Mouse (Mus musculus): ENCODE results near the gene Plbd2. TPM values are rescaled to one million over a fixed set of nuclear protein-coding genes. Genes with fewer than 3 reads are reported as not detected.

The Plbd2 gene
- polyA plus RNA-seq, 2 experiments = 4.3 to 10.3 TPM

DNA sequence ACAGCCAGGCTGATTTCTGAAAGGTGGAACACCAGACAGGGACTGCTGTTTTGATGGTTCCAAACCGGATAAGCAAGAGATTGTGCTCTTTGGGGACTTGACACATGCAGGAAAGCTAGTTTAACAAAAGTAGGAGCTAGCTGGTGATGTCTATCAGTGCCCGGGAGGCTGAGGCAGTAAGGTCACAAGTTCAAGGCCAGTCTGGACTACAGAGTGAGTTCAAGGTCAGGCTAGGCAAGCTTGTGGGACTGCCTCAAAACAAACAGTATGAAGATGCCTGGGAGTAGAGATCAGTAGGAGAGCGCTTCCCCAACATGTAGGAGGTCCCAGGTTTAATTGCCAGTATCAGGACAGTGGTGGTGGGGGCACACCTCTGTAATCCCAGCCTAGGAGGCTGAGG is 6.4 kb downstream of the Plbd2 start:
- no peaks in the 10 kb centered on the region for H3K27me3 ChIP-seq (ENCODE audit: control insufficient read depth, insufficient read depth, low read length)
- H3K9me3 ChIP-seq (ENCODE audit: control insufficient read depth, low read length) = no peaks in the 10 kb centered on the region
- TF ChIP-seq EP300 (IDR thresholded peaks at IDR 0.05; ENCODE audit: low read depth) (no peak), CTCF (IDR thresholded peaks at IDR 0.05; ENCODE audit: low read depth) (no peak)
- no peak overlapping the region for H3K4me3 ChIP-seq (ENCODE audit: insufficient read depth in 1 of 2, low read depth in 2 of 2, low read length in 2 of 2)
- no peak overlapping the region for H3K27ac ChIP-seq
- H3K9ac ChIP-seq (replicated peaks) = no peak overlapping the region
- peaks cover 0 to under 1% of the 10 kb centered on the region in 2 experiments; a peak in 1 of 4 replicates for H3K4me1 ChIP-seq (replicated peaks; ENCODE audit: control insufficient read depth in 2 of 2, insufficient read depth in 2 of 2, low read length in 1 of 2)
- 72% methylated on average over 3 of the region's 3 CpGs for WGBS (ENCODE audit: insufficient replicate concordance)
- H3K4me2 ChIP-seq (ENCODE audit: low read depth) = no peak overlapping the region
- no peak for DNase-seq (ENCODE audit: low read depth in 3 of 3, low spot score in 3 of 3)
- H3K36me3 ChIP-seq (replicated peaks; ENCODE audit: control insufficient read depth, insufficient read depth, low read depth) = no peaks in the 10 kb centered on the region
- no peak for ATAC-seq (ENCODE audit: insufficient read depth)

DNA sequence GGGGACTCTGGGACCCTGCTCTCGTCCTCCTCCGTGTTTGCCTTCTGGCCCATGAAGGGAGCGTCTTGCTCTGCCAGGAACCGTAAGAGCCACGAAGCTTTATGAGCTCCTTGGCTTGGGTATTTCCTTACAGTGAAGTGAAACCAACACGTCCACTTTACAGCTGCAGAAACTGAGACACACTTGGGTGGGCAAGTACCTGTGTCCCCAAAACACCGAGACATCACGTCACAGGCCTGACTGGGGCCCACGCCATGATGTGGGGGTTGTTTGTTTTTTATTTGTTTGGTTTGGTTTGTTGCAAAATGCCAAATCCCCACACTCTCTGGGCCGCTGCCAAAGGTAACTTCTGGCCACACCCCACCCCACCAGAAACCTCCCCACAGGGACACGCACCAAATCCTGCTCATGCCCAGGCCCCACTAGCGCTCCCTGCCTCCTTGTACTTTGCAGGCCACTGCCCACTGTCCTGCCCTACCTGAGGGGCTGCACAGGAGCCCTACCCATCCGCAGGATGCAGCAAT is 7.7 kb downstream of the Plbd2 start:
- ATAC-seq (ENCODE audit: insufficient read depth) (no peak), DNase-seq (ENCODE audit: low read depth in 3 of 3, low spot score in 3 of 3) (no peak)
- TF ChIP-seq EP300 (IDR thresholded peaks at IDR 0.05; ENCODE audit: low read depth) (no peak), CTCF (IDR thresholded peaks at IDR 0.05; ENCODE audit: low read depth) (no peak)
- Histone ChIP-seq H3K27ac (no peak overlapping the region), H3K27me3 (ENCODE audit: control insufficient read depth, insufficient read depth, low read length) (no peaks in the 10 kb centered on the region), H3K36me3 (replicated peaks; ENCODE audit: control insufficient read depth, insufficient read depth, low read depth) (no peaks in the 10 kb centered on the region), H3K4me2 (ENCODE audit: low read depth) (no peak overlapping the region), H3K9me3 (ENCODE audit: control insufficient read depth, low read length) (no peaks in the 10 kb centered on the region), H3K4me3 (ENCODE audit: insufficient read depth in 1 of 2, low read depth in 2 of 2, low read length in 2 of 2) (no peak overlapping the region), H3K4me1 (replicated peaks; ENCODE audit: control insufficient read depth in 2 of 2, insufficient read depth in 2 of 2, low read length in 1 of 2) (no peaks in the 10 kb centered on the region), H3K9ac (replicated peaks) (no peak overlapping the region)
- 81% methylated on average over 13 of the region's 13 CpGs for WGBS (ENCODE audit: insufficient replicate concordance)

- Histone ChIP-seq H3K4me2 (ENCODE audit: low read depth) (no peak overlapping the region), H3K36me3 (replicated peaks; ENCODE audit: control insufficient read depth, insufficient read depth, low read depth) (no peaks in the 10 kb centered on the region), H3K27ac (no peak overlapping the region), H3K9me3 (ENCODE audit: control insufficient read depth, low read length) (no peaks in the 10 kb centered on the region), H3K9ac (replicated peaks) (no peak overlapping the region), H3K4me3 (ENCODE audit: insufficient read depth in 1 of 2, low read depth in 2 of 2, low read length in 2 of 2) (no peak overlapping the region), H3K27me3 (ENCODE audit: control insufficient read depth, insufficient read depth, low read length) (no peaks in the 10 kb centered on the region), H3K4me1 (replicated peaks; ENCODE audit: control insufficient read depth in 2 of 2, insufficient read depth in 2 of 2, low read length in 1 of 2) (no peaks in the 10 kb centered on the region)
- no peak for TF ChIP-seq EP300 (IDR thresholded peaks at IDR 0.05; ENCODE audit: low read depth)
- no peak for TF ChIP-seq CTCF (IDR thresholded peaks at IDR 0.05; ENCODE audit: low read depth)
- ATAC-seq (ENCODE audit: insufficient read depth) (no peak), DNase-seq (ENCODE audit: low read depth in 3 of 3, low spot score in 3 of 3) (no peak)
- WGBS (ENCODE audit: insufficient replicate concordance) = 68% methylated on average over 10 of the region's 10 CpGs
Measured at GRCm38 (mm10) chr5:120495064-120495702, 8.2 kb downstream of the Plbd2 start.

GRCm38 (mm10) chr5:120493873-120494395 is 9.5 kb downstream of the Plbd2 start:
- DNase-seq (ENCODE audit: low read depth in 3 of 3, low spot score in 3 of 3) (no peak), ATAC-seq (ENCODE audit: insufficient read depth) (no peak)
- Histone ChIP-seq H3K9me3 (ENCODE audit: control insufficient read depth, low read length) (no peaks in the 10 kb centered on the region), H3K27ac (no peak overlapping the region), H3K36me3 (replicated peaks; ENCODE audit: control insufficient read depth, insufficient read depth, low read depth) (no peaks in the 10 kb centered on the region), H3K9ac (replicated peaks) (no peak overlapping the region), H3K4me2 (ENCODE audit: low read depth) (no peak overlapping the region), H3K4me3 (ENCODE audit: insufficient read depth in 1 of 2, low read depth in 2 of 2, low read length in 2 of 2) (no peak overlapping the region), H3K27me3 (ENCODE audit: control insufficient read depth, insufficient read depth, low read length) (no peaks in the 10 kb centered on the region), H3K4me1 (replicated peaks; ENCODE audit: control insufficient read depth in 2 of 2, insufficient read depth in 2 of 2, low read length in 1 of 2) (no peaks in the 10 kb centered on the region)
- TF ChIP-seq EP300 (IDR thresholded peaks at IDR 0.05; ENCODE audit: low read depth) (no peak), CTCF (IDR thresholded peaks at IDR 0.05; ENCODE audit: low read depth) (no peak)
- 80% methylated on average over 9 of the region's 9 CpGs for WGBS (ENCODE audit: insufficient replicate concordance)

- TF ChIP-seq CTCF (IDR thresholded peaks at IDR 0.05; ENCODE audit: low read depth) = no peak
- TF ChIP-seq EP300 (IDR thresholded peaks at IDR 0.05; ENCODE audit: low read depth) = no peak
- no peak for ATAC-seq (ENCODE audit: insufficient read depth)
- WGBS (ENCODE audit: insufficient replicate concordance) = 79% methylated on average over 6 of the region's 6 CpGs
Measured at GRCm38 (mm10) chr5:120493440-120493839, 10.0 kb downstream of the Plbd2 start.

More at GRCm38 (mm10) chr5:120493440-120493839, 10.0 kb downstream of the Plbd2 start:
- Histone ChIP-seq H3K4me3 (ENCODE audit: insufficient read depth in 1 of 2, low read depth in 2 of 2, low read length in 2 of 2) (no peak overlapping the region), H3K27ac (no peak overlapping the region), H3K4me1 (replicated peaks; ENCODE audit: control insufficient read depth in 2 of 2, insufficient read depth in 2 of 2, low read length in 1 of 2) (no peaks in the 10 kb centered on the region), H3K9ac (replicated peaks) (no peak overlapping the region), H3K27me3 (ENCODE audit: control insufficient read depth, insufficient read depth, low read length) (no peaks in the 10 kb centered on the region), H3K4me2 (ENCODE audit: low read depth) (no peak overlapping the region), H3K9me3 (ENCODE audit: control insufficient read depth, low read length) (no peaks in the 10 kb centered on the region), H3K36me3 (replicated peaks; ENCODE audit: control insufficient read depth, insufficient read depth, low read depth) (no peaks in the 10 kb centered on the region)
- no peak for DNase-seq (ENCODE audit: low read depth in 3 of 3, low spot score in 3 of 3)

All from liver, embryonic 14.5 days (tissue).